Mouse (Mus musculus): Measurements from ENCODE around the gene Ankrd52.

GRCm38 (mm10) chr10:128378462-128378861 lies 1.5 kb downstream of the Ankrd52 start:
- TF ChIP-seq UBTF (IDR thresholded peaks at IDR 0.05; ENCODE audit: low read depth, low read length), result no peak
- TF ChIP-seq IRF4 (IDR thresholded peaks at IDR 0.05; ENCODE audit: low read depth, low read length), result no peak
- no peak for TF ChIP-seq MAFK (IDR thresholded peaks at IDR 0.05; ENCODE audit: insufficient replicate concordance, low read length)
- TF ChIP-seq E2F4 (IDR thresholded peaks at IDR 0.05; ENCODE audit: insufficient replicate concordance, low read depth, low read length), result no peak
- no peak for TF ChIP-seq CTCF (conservative IDR thresholded peaks at IDR 0.05 in 1 of 2, IDR thresholded peaks at IDR 0.05 in 1 of 2; ENCODE audit: low read depth in 2 of 2, low read length in 2 of 2)
- TF ChIP-seq USF2 (conservative IDR thresholded peaks at IDR 0.05; ENCODE audit: low read depth, low read length), result no peak
- no peak for TF ChIP-seq JUN (IDR thresholded peaks at IDR 0.05; ENCODE audit: insufficient read depth, low read depth, low read length)
- no peak for TF ChIP-seq POLR2A (IDR thresholded peaks at IDR 0.05; ENCODE audit: low read depth, low read length)
- TF ChIP-seq ETS1 (conservative IDR thresholded peaks at IDR 0.05; ENCODE audit: low read depth, low read length), result no peak
- no peak for TF ChIP-seq SIN3A (IDR thresholded peaks at IDR 0.05; ENCODE audit: low read length)
- no peak for TF ChIP-seq NRF1 (IDR thresholded peaks at IDR 0.05; ENCODE audit: low read depth, low read length)
- no peak for TF ChIP-seq ZMIZ1 (IDR thresholded peaks at IDR 0.05; ENCODE audit: low read depth, low read length)
- TF ChIP-seq MEF2A (IDR thresholded peaks at IDR 0.05; ENCODE audit: borderline replicate concordance, low read depth, low read length), result no peak
